In the genomic region with DNA sequence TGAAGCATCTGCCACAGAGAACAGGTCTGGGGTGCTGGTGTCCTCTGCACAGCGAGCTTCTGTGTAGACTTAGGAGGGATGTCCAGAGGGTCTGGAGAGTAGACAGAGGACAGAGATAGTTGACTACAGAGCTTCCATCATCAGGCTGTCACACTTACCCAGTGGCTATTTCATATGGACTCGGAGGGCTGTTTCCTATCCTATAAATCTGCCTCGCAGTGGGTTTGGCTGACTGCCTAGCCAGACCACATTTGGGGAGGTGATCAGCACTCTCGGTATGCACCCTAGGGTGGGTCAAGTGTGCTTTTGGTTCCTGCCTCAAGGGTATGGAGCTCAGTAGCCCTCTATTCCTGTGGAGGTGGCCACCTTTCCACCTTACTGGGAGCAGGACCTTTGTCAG, we compare ENCODE assay signal across 13 mouse cellular contexts. TPM values are rescaled to one million over a fixed set of nuclear protein-coding genes. Genes with fewer than 3 reads are reported as not detected.
"Had no signal": no experiment of that assay in that cellular context is flagged by ENCODE, and none has a peak within 500 bp of the region (broad histone marks: within the 10 kb centered on the region; RNA-seq: fewer than 3 reads in every experiment).

No protein-coding gene starts in this region.

- DNase-seq: liver, postnatal 0 days; lung, adult 2 months; lung, postnatal 14 days; lung, postnatal 36 days; right cerebral cortex, adult 18-20 months; right cerebral cortex, postnatal 25 days; right cerebral cortex, postnatal 4 days; spleen, adult 18-20 months; thymus, adult 18-20 months; thymus, postnatal 14 days; thymus, postnatal 36 days had no signal

RNA-seq across cellular contexts. Expression of gene Ppl, which starts 47.0 kb away (rescaled TPM):
- total RNA-seq: megakaryocyte progenitor cell, adult 5-6 weeks had no signal
- polyA plus RNA-seq: macrophage had no signal
